Mouse (Mus musculus): ENCODE results near the gene Olfr918.

The Olfr918 gene

DNA sequence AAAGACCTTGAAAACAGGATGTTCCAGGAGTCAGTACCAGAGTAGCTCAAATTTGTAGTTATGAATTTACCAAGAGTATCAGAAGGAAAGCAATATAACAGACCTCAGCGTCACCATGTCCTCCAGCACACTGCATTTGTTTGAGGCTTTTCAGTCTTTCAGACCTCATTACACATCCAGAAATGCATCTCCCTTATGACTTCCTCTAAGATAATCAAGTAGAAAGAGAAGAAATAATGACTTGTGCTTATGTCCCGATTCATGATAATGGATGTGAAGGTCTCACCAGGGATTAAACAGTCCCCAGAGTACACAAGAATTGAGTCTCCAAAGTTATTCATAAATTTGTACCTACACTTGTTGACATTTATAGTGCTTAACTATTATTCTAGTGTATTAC is at the start of gene Olfr918:
TSS of gene Olfr918 (minus strand) at position 101 of the 400 bp plus-strand sequence.
- no peak for DNase-seq (ENCODE audit: low spot score in 2 of 2)

DNA sequence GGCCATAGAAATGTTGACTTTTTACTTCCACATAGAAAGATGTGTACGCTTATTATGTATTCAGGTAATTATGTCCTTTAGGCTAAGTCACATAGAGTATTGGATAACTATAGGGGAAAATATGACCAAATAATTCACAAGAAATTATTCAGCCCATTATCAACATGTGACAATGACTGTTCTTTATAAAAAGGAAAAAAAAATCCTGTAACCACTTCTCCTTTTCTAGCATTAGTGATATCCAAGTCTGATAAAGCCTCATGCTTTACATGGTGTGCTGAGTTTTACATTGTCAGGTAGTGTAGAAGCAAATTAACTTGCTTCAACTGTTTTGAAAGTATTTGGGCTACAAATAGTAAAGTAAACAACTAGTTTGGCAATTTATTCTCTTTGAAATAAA is 49.6 kb upstream of the Olfr918 start:
- DNase-seq (ENCODE audit: low spot score in 2 of 2): no peak

DNA sequence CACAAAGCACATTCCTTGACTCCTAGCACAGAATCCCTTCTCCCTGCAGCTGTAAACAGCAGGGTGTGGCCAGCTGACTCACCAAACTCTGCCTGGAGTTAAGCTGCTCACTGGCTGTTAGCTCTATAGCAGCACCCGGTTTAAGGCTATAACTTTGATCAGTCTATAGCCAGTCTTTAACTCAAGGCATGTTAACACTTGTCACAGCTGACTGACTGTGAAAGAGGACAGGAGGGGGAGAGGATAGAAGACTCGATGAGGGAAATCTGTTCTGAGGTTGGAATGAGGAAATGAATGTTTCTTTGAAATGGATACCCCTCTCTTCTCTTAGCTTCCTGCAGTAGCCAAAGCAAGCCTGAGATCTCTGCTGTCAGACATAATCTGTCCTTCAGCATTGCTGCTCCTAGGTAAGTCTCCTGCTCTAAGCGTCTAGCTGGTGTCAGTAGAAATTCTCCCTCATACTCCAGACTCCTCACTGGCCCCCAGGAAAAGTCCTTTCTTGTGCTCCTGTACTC is 44.6 kb upstream of the Olfr918 start:
- DNase-seq (ENCODE audit: low spot score in 2 of 2): no peak

DNA sequence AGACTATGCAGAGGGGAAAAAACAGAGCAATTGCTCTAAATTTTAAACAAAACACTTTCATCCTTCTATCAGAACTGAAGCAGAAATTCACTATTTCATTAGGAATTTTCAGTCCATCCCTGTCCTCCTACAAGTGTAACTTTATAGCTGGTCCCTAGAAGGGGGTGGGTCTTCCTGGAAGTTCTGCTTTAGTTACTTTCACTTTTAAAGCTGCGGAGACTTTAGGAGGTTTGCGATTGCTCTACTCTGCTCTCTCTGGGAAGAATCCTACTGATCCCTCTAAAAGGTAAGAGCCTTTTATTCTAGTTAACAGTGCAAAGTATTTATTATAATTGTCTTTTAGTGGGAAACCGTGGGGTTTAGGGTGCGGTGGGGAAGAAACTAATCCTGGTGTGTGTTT is 43.7 kb upstream of the Olfr918 start, which contains the start of gene Vwa5a:
TSS of gene Vwa5a (plus strand) at position 167 of the 400 bp plus-strand sequence.
- peak in 1 of 2 experiments; percentile 31 for DNase-seq (ENCODE audit: low spot score in 2 of 2)

DNA sequence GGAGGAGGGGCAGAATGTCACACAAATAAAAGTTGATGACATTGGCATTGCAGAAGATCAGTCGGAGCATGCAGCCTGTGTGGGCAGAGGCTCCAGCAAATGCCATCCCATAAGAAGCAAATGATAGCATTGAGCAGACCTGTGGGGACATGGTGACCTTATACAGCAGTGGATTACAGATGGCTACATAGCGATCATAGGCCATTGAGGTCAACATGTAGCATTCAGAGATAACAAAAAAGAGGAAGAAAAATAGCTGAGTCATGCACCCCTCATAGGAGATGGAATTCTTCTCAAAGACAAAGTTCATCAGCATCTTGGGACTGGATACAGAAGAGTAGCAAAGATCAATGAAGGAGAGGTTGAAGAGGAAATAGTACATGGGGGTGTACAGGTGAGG is 1.5 kb downstream of the Olfr918 start:
- no peak for DNase-seq (ENCODE audit: low spot score in 2 of 2)

DNA sequence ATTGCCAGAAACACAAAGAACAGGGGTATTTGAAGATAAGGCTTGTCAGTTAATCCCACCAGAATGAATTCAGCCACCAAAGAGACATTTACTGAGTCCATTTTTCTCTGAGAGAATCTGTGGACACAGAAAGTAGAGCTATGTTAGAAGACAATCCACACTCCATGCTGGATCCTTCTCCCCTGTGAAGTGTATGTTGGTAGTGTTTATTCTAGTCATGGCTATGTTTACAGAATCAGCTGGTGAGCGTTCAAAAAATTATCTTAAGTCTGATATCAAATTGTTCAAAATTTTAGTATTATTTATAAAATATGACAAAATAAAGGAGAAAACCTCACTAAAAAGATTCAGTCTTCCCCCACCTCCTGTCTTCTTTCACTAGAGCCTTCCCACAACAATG is 8.7 kb downstream of the Olfr918 start, which contains the start of gene Olfr917:
TSS of gene Olfr917 (minus strand) at position 101 of the 400 bp plus-strand sequence.
- no peak for DNase-seq (ENCODE audit: low spot score in 2 of 2)

DNA sequence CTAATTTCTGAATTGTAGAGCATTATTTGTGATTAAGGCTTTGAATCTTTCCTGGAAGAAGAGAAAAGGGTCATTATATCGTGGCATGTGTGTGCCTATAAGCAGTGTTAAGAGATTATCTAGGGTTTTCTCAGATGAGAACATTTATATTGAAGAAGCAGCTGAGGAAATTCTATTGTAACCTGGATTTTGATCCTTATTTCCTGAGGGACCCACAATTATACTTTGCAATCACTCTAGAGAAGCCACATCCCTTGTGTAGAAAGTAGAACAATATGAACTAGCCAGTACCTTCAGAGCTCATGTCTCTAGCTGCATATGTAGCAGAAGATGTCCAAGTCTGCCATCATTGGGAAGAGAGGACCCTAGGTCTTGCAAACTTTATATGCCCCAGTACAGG is 14.6 kb downstream of the Olfr918 start, which contains the start of gene Olfr916:
TSS of gene Olfr916 (minus strand) at position 101 of the 400 bp plus-strand sequence.
- no peak for DNase-seq (ENCODE audit: low spot score in 2 of 2)

DNA sequence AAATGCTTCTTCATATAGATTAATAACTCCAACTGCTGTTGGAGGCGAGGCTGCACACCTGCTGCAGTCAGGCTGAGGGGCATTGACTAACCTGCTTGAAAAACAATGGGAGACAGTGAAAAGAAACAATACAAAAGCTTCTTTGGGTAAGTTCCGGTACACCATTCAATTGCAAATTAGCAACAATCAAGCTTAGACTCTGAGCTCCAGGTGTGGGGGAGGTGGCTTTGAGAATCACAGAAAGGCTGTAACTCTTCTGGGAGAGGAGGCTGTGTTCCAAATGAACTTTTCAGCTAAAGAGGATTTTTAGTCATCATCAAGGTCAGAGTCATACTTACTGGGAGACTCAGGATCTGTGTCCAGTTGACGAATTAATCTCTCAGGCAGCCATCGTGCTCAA is 42.0 kb downstream of the Olfr918 start:
- DNase-seq (ENCODE audit: low spot score in 2 of 2): no peak

Data from spleen, postnatal 36 days (tissue).